Mouse (Mus musculus) ovary, adult 18-20 months (tissue): ENCODE measurements around the gene Slc6a4.
"Not testable (repeated sequence)": the region's sequence is repeated elsewhere in the genome, so short reads cannot be mapped to it uniquely, and the experiment has no call there.

Experiments used
- DNase-seq: peaks from one replicate; pipeline ENCODE4 v3.0.0; 2022; ENCODE audit warnings: low spot score, mixed read lengths

The Slc6a4 gene

GRCm38 (mm10) chr11:77019539-77019938 lies 21.1 kb downstream of the Slc6a4 start:
- no peak for DNase-seq

- DNase-seq = no peak
Observed at GRCm38 (mm10) chr11:77021749-77022396, 23.5 kb downstream of the Slc6a4 start.

DNA sequence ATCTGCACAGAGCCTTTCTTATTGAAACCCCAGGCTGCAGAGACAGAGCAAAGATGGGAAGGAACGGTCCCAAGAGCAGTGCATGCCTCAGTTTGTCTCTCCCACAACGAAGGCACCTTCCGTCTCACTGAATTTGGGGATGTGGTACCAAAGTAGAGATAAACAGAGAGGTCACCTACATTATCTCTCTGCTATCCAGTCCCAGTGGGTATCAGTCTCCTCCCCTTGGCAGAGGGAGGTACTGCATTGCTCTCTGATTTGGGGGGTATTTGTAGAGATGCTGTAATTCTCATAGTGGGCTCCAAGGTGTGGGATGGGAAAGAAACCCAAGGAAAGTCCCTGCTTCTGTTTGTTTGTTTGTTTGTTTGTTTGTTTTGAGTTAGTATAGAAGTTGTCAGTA lies 28.2 kb downstream of the Slc6a4 start:
- DNase-seq = no peak

DNA sequence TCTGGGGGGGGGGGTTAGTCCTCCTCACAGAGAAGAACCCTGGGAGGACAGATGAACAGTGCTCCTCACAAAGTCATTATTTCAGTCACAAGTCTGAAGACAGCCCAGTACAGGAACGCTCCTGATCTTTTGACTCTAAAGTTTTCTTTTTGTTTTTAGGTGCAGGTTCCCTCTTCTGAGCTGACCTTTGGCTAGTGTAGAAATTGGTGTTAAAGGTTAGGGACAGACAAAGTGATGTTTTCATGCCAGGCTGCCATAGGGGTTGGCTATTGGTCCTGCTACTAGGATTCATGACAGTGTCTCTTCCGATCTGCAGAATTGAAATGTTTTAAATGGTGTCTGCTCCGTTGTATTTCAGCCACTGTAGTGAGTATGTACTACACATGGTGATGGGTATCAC lies 29.8 kb downstream of the Slc6a4 start:
- no peak for DNase-seq

DNA sequence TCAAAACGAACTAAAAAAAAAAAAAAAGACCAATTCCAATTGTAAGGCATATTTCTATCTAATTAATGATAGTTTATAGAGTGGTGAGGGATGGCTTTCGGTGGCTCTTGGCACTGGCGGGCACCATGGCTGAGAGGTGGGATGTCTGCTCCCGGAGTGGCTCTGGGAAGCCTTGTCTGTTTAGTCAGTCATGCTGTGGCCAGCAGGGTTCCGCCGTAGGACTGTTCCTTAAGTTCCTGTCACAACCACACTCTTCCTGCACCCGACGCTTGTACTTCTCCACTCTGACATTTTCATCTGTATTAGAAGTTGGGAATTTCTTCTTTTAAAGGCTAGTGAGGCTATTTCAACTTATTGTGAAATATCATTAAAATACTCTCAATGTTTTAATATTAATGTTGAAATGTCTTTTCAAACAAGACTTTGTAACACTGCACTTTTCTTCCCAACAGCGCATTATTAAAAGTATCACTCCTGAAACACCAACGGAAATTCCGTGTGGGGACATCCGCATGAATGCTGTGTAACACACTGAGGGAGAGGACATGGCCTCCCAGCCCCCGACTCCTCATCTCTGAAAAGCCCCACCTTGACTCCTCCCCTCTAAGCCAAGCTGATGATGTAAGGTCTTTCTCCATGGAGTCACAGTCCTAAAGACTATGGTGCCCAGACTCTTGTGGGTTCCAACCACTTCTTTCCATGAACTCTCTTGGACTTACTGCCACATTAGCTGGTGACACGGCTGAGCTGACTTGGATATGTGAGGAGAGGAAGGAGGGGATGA lies 32.9 kb downstream of the Slc6a4 start:
- DNase-seq = no peak

DNA sequence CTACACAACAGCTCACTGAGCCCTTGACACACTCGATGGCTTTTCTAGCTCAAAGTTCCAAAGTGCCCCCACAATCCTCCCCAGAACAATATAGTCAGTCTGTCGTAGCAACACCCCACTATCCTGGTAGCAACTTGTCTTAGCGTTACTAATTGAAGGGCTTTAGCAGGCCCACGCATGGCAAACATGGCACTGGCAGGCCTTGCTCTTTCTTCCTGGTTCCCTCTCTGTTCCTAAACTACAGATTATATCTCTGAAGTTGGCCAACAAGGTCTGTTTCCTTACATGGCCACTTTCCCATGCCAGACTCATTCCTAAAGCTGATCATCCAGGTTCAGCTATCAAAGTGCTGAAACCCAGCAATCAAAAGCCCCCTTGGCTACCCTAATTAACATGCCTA lies 43.5 kb downstream of the Slc6a4 start:
- DNase-seq = no peak

DNA sequence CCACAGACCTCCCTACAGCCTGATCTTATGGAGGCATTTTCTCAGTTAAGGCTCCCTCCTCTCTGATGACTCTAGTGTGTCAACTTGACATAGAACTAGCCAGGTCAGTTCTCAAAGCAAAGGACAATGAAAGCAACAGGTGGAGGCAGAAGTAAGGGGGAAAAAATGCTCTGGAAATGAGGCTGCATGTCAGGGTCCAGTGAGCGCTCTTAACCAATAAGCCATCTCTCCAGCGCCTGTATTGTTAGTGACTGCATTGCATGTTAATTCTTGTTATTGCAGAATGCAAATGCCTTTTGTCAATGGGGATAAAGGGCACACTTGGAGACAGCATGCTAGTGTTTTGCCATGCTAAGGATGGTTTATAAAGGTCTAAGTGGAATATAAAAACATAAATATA lies 44.4 kb downstream of the Slc6a4 start:
- no peak for DNase-seq

DNA sequence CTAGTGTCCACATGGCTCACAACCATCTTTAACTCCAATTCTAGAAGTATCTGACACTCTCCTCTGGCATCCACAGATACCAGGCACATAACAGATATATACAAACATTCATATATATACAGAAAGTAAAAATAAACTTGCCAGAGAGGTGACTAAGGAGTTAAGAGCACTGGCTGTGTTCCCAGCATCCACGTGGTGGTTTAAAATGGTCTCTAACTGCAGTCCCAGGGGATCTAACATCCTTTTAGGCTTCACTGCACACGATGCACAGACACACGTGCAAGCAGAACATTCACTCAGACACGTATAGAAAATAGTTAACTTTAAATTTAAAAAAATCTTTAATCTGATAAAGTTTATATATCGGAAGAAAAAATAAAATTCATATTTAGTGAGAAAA lies 63.5 kb downstream of the Slc6a4 start:
- no peak for DNase-seq

DNA sequence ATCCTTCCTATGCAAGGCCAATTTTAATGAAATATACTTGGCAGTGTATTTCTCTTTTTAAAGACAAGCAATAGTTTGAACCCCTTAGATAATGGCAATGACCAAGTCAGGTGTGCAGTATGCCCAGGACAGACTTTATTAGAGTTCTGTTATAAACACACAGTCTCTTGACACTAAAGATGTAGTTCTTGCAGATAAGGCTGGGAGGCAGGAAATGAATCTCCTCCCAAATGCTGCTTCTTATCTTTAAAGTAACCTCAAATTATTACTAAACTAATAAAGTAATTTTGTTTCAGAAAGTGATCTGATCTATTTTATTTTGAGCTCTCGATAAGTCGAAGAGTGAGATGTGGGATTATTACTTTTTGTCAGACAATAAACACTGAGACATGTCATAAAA lies 65.0 kb downstream of the Slc6a4 start:
- DNase-seq = no peak

- no peak for DNase-seq
Observed at GRCm38 (mm10) chr11:77068825-77069224, 70.4 kb downstream of the Slc6a4 start.

DNA sequence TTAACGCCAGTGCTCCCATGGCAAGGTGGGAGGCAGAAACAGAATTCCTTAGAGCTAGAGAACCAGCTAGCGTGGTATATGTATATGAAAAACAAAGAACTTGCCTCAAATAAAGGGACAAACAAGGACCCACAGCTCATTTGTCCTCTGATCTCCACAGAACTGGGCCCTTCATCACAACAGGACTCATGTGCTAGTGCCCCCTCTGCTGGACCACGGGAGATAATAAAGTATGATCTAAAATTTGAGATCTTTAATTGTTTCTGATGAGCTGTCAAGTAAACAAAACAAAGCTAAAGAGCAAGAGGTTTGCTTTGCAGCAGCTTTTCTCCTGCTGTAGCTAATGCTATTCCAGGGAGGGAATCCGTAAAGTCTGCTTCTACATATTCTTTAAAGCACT lies 72.3 kb downstream of the Slc6a4 start:
- DNase-seq = no peak

DNA sequence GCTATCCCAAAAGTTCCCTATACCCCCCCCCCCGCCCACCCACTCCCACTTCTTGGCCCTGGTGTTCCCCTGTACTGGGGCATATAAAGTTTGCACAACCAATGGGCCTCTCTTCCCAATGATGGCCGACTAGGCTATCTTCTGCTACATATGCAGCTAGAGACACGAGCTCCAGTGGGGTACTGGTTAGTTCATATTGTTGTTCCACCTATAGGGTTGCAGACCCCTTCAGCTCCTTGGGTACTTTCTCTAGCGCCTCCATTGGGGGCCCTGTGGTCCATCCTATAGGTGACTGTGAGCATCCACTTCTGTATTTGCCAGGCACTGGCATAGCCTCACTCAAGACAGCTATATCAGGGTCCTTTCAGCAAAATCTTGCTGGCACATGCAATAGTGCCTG lies 78.9 kb downstream of the Slc6a4 start:
- not testable (repeated sequence) for DNase-seq

DNA sequence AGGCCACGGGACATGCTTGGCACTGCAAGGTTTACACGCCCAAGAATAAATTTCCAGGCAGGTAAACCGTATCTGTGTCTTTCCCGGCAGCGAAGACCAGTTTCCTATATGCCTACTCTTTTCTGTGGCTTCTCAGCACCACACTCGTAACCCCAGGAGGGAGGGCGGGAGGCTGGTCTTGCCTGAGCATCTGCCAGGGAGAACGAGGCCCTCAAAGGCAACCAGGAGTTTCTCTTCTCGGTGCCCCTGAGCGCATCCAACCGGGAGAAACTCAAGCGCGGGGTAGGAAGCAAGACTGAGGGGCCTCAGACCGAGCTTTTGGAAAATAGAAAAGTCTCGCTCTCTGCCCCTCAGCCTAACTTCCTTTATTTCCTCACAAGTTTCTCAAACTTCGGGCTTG lies 79.4 kb downstream of the Slc6a4 start:
- DNase-seq = no peak

GRCm38 (mm10) chr11:77078273-77079134 lies 80.1 kb downstream of the Slc6a4 start, which contains the start of gene Nsrp1:
Gene Nsrp1, minus strand, starts transcription at chr11:77078435.
- DNase-seq = peak; percentile 84

DNA sequence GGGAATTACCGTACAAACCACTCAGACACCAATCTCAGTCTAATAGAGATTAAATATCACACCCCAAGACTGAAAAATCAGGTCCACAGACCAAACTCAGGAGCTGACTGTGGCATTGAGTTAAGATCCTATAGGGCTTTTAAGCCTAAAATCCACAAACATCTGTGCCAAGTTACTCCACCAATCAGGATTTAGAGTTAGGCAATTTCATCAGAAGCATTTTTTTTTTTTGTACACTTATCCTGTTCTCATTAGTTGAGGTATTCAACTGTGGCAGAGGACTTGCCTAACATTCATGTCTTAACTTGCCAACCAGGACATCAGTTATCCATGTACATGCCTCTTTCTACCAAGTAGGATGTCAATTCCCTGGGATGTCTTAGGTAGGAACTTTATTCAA lies 81.0 kb downstream of the Slc6a4 start:
- no peak for DNase-seq
